Mouse (Mus musculus): Measurements from ENCODE around the gene Mras.

Mras gene

DNA sequence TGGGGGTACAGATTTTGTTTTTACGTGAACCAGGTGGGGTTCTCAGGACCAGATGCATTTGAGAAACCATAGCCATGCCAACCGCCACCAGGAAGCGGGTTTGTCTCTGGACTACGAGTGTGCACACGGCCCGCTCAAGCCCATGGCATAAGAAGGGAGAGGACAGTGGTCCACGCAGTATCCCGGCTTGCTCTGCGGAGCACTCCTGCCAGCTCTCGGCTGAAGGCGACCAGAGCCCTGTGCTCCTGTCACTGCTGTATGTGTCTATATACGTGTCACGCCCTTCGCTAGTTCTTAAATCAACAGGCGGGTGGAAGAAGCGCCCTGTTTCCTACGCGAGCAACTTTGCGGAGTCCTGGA, 79.6 kb downstream of the Mras start:
- no peak for DNase-seq (ENCODE audit: low spot score)

DNA sequence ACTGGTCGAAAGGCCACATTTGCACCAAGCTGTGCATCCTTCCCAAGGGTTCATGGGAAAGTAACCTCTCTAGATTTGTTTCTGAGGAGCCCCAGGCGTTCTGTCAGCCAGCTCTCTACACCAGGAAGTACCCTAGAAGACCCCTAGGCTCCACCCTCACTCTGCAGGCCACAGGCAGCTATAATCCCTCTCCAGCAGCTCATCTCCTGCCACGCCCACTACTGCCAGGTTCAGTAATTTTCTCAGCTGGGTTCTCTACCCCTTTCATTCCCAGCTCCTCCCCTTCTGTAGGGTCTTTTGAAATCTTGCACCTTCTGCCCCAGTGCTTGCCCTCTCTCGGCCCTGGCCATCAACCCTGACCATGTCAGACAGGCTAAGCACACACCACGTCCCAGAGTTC, 81.2 kb downstream of the Mras start:
- DNase-seq (ENCODE audit: low spot score): no peak

DNA sequence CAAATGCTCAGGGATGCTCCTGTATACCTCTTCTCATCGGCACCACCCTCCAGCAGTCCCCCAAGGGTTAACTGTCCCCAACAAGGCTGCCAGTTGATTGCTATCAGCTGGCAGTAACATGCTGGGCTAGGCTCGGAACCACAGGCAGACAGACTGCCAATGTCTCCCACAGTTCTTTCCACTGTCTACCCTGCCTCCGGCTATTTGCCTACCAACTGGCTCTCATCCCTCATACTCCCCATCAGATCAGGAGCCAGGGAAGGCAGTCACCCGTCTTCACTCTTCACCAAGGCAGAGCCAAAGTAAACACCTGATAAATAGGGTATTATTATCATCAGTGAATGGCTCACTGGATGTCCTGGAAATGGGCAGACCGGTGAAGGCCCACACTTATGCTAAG, 82.4 kb downstream of the Mras start:
- DNase-seq (ENCODE audit: low spot score): no peak

DNA sequence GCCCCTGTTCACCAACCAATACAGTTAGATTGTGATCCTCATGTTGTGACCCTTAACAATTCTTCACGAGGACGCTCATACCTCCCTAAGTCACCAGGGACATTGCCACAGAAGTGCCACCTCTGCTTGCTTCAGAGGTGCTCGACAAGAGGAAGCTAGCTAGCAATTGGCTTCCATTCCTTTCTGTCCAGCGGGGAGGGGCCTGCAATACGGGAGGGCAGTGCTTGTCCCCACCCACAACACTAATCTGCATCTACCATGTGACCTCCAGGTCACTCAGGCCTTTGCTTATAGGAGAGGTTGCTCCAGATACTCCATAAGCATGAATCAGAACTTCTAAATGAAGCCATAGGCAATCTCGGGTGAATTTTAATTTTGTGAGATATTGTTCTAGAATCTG, 83.8 kb downstream of the Mras start:
- DNase-seq (ENCODE audit: low spot score): no peak

DNA sequence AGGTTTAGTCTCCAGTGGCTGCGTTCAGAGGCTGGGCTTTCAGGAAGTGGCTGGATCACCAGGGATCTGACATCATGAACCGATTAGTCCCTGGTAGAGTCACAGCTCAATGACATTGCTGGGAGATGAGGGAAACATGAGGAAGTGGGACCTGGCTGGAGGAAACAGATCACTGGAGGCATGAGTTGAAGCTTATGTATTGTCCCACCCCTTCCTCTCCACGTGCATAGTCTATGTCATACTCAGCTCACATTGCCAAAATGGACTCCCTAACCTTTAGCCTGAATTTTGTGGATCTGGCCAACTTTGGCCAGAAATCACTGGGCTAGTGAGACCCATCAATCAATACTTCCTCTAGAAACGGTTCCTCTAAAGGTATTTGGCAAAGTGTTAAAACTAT, 84.2 kb downstream of the Mras start:
- DNase-seq (ENCODE audit: low spot score): no peak

DNA sequence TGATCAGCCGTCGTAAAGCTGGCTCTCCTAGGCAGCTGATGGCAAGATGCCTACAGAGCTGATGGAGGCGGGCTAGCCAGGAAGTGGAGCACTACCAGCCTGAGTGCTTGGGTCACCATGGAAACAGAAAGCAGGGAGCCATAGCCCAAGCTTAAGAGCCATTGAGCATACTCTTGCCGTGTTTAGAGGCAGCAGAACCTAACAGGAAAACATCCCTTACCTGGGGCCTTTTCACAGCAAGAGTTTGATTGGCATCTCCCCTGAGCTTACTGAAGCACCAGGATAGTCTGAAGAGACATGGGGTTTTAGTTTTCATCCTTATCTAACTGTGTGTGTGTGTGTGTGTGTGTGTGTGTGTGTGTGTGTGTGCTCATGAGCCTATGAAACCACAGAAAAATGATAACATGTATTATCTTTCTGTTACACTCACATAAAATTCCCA, 91.8 kb downstream of the Mras start:
- no peak for DNase-seq (ENCODE audit: low spot score)

DNA sequence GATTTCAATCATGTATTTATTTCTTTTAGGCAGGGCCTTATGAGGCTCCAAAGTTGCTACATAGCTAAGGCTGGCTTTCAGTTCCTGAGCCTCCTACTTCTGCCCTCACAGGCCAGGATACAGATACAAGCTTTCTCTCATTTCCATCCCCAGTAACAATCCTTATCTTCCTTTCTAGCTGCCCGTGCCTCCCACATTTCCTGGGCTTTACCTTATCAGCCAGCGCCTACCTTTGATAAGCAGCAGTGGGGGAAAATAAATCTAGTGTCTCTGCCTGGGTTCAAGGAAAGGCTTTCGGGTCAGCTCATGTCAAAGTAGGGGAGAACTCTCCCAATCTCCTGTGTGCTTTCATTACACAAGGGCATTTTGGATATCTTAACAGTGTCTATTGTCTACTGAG, 95.6 kb downstream of the Mras start:
- DNase-seq (ENCODE audit: low spot score): no peak

DNA sequence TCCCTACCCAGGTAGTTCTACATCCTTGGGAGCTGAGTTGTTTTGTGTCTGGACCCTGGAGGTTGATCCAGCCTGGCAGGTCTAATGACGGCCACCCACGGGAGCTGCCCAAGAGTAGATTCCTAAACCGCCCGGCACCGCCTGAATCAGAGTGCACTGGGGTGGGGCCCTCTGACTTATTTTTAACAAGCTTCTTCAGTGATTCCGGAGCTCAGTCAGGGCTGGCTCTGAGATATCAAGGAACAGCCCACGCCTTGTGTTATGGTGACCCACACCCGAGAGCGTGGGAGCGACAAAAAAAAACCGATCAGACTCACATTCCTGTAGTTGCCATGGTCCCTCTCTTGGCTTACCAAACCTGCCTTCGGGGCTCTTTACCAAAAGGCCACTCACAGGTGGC, 97.1 kb downstream of the Mras start:
- DNase-seq (ENCODE audit: low spot score): no peak

DNA sequence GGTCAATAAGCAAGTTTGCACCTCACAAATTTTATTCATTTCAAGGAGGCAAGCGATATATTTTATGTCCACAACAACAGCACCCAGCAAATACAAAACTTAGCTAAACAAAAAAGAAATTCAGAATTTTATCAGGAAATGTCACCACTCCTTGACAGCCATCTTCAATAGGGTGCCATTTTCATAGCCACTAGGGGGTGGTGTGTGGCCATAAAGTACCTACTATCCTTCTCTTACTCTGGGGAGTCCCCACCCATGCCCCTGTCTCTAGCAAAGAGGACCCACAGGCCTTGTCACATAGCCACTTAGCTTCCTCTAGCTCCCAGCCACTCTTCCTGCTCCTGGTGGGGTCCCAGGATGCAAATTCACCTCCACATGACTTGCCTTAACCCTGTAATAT, 98.0 kb downstream of the Mras start:
- no peak for DNase-seq (ENCODE audit: low spot score)

GRCm38 (mm10) chr9:99338293-99338692, 98.9 kb downstream of the Mras start:
- DNase-seq (ENCODE audit: low spot score): no peak

DNA sequence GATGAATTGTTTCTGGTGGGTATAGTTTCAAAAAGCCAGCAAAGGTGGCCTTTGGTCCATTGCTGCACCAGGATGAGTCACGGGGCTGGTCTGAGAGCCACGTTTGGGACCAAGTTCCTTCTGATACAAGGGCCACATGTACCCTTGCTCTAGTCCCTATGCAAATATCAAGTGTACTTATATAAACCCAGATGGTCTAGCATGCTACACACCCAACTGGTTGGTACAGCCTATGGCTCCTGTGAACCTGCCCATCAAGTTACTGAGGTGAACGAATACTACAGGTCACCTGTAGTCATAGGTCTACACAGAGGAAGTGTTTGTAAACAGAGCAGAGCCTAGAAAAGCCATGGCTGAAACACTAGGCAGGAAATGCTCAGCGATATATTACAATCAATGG, 100.6 kb downstream of the Mras start:
- DNase-seq (ENCODE audit: low spot score): no peak
